Mouse (Mus musculus): ENCODE results near the gene Ndufs2.

DNA sequence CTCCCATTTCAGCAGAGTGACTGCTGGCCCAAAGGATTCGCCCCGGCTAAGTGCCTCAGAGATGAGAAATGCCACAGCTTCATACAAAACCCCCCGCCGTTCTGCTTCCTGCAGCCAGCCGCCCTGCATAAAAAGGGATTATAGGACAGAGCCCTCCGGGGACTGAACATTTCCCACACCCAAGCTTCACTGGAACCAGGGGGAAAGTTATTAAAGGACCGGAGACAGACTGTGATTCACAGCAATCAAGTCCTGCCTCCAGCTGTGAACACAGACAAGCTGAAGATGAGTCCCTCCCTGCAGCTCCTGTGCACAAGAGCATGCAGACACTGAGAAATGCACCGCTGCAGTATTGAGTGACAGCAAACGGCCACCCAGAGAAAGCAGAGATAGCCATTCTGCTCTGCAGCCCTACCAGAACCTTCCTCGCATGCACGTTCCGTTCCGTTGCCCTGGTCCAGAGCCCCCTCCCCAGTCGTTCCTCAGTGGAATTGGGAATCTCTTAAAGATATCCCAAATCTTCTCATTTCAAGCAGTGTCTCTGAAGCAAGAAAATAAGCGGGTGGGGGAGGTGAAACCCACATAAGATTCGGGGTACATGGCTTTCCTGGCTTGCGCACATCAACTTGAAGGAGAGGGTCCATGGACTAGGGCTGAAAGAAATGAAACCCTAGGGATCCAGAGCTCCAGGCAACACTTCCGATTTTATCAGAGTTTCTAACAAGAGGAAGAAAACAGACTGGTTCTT lies 57.9 kb downstream of the Ndufs2 start:
- no peak for TF ChIP-seq POLR2A (IDR thresholded peaks at IDR 0.05; ENCODE audit: control insufficient read depth, low read depth, low read length)
- TF ChIP-seq CTCF (IDR thresholded peaks at IDR 0.05; ENCODE audit: control insufficient read depth, insufficient read depth, insufficient replicate concordance, low read depth, low read length), result no peak
